Mouse (Mus musculus) CH12.LX (cell line): ENCODE measurements at regions not wholly inside any gene's neighbourhood (a gene's known extent, or its start where the extent isn't known, plus 50 kb on each side); places are given as distances from the start of the nearest gene placed in this dataset.

Experiments
- JUN ChIP-seq: IDR thresholded peaks from 2 replicates; pipeline ENCODE4 v1.6.1; 2011; ENCODE audit warnings: low read depth, mild to moderate bottlenecking, low read length, improper control_type of control experiment, moderate library complexity; ENCODE audit not compliant: insufficient read depth
- KAT2A ChIP-seq: IDR thresholded peaks from 2 replicates; pipeline ENCODE4 v1.6.1; 2012; ENCODE audit warnings: low read length, improper control_type of control experiment, inconsistent platforms; ENCODE audit not compliant: insufficient replicate concordance
- NELFE ChIP-seq: IDR thresholded peaks from 2 replicates; pipeline ENCODE4 v1.6.1; 2011; ENCODE audit warnings: low read depth, low read length, improper control_type of control experiment
- POLR2A ChIP-seq: IDR thresholded peaks from 2 replicates; pipeline ENCODE4 v1.6.1; 2011; ENCODE audit warnings: low read depth, mild to moderate bottlenecking, improper control_type of control experiment, low read length
- RCOR1 ChIP-seq: conservative IDR thresholded peaks from 2 replicates; pipeline ENCODE4 v1.6.1; 2012; ENCODE audit warnings: low read depth, mild to moderate bottlenecking, inconsistent platforms, low read length, improper control_type of control experiment
- USF1 ChIP-seq: IDR thresholded peaks from 2 replicates; pipeline ENCODE4 v1.6.1; 2014; ENCODE audit warnings: low read depth, mild to moderate bottlenecking, inconsistent platforms, low read length, improper control_type of control experiment
- ZKSCAN1 ChIP-seq: IDR thresholded peaks from 2 replicates; pipeline ENCODE4 v1.6.1; 2012; ENCODE audit warnings: low read depth, inconsistent platforms, low read length, improper control_type of control experiment, borderline replicate concordance
- ZMIZ1 ChIP-seq: IDR thresholded peaks from 2 replicates; pipeline ENCODE4 v1.6.1; 2012; ENCODE audit warnings: low read depth, mild to moderate bottlenecking, inconsistent platforms, low read length, improper control_type of control experiment

GRCm38 (mm10) chr13:97626786-97627185 is 133.6 kb downstream of the Gm10260 start:
- TF ChIP-seq JUN (no peak), NELFE (no peak), POLR2A (no peak), USF1 (no peak), ZMIZ1 (no peak), KAT2A (no peak), ZKSCAN1 (no peak), RCOR1 (no peak)
